Mouse (Mus musculus): ENCODE measurements around the gene Fkbp1b. TPM values are rescaled to one million over a fixed set of nuclear protein-coding genes. Genes with fewer than 3 reads are reported as not detected.
"Not testable (repeated sequence)": the region's sequence is repeated elsewhere in the genome, so short reads cannot be mapped to it uniquely, and the experiment has no call there.

Gene Fkbp1b
- total RNA-seq, 1 experiment from 2014 or later, result 8.9 TPM

GRCm38 (mm10) chr12:4843741-4844140, 2.4 kb upstream of the Fkbp1b start:
- DNase-seq, result peak; percentile 52

- DNase-seq, result peak; percentile 94
Observed at GRCm38 (mm10) chr12:4842890-4843597, 1.7 kb upstream of the Fkbp1b start, which contains the start of gene Wdcp. Gene Wdcp (plus strand): TSS chr12:4843303.

GRCm38 (mm10) chr12:4842456-4842855, 1.1 kb upstream of the Fkbp1b start:
- DNase-seq, result no peak

GRCm38 (mm10) chr12:4840741-4841140, 650 bp downstream of the Fkbp1b start:
- DNase-seq, result no peak

- DNase-seq, result no peak
Observed at GRCm38 (mm10) chr12:4840010-4840409, 1.4 kb downstream of the Fkbp1b start.

GRCm38 (mm10) chr12:4836959-4837358, 4.4 kb downstream of the Fkbp1b start:
- peak; percentile 49 for DNase-seq

GRCm38 (mm10) chr12:4827256-4827655, 14.1 kb downstream of the Fkbp1b start:
- no peak for DNase-seq

- peak; percentile 100 for DNase-seq
Observed at GRCm38 (mm10) chr12:4817361-4818101, 23.9 kb downstream of the Fkbp1b start, which contains the start of gene Sf3b6. Gene Sf3b6 (plus strand): TSS chr12:4817544.

- DNase-seq, result no peak
Observed at GRCm38 (mm10) chr12:4816680-4817360, 24.6 kb downstream of the Fkbp1b start.

- DNase-seq, result no peak
Observed at GRCm38 (mm10) chr12:4813636-4814035, 27.8 kb downstream of the Fkbp1b start.

- no peak for DNase-seq
Observed at GRCm38 (mm10) chr12:4811705-4812104, 29.7 kb downstream of the Fkbp1b start.

GRCm38 (mm10) chr12:4811036-4811435, 30.4 kb downstream of the Fkbp1b start:
- DNase-seq, result no peak

GRCm38 (mm10) chr12:4797471-4797870, 43.9 kb downstream of the Fkbp1b start:
- DNase-seq, result not testable (repeated sequence)

GRCm38 (mm10) chr12:4793718-4794117, 47.7 kb downstream of the Fkbp1b start:
- peak; percentile 37 for DNase-seq

- not testable (repeated sequence) for DNase-seq
Observed at GRCm38 (mm10) chr12:4788128-4788527, 53.3 kb downstream of the Fkbp1b start.

GRCm38 (mm10) chr12:4784466-4784865, 56.9 kb downstream of the Fkbp1b start:
- no peak for DNase-seq

- DNase-seq, result no peak
Observed at GRCm38 (mm10) chr12:4783598-4783997, 57.8 kb downstream of the Fkbp1b start.

Other genes with a start within 250 kb of the Fkbp1b start
- gene Itsn2, start 249.0 kb downstream of the Fkbp1b start, total RNA-seq (2021), result 47.8 and 61.2 TPM in 2 replicates
- not detected in 2 replicates for gene Gm3625, start 248.7 kb downstream of the Fkbp1b start, total RNA-seq (2021)
- gene Fam228a, start 103.2 kb downstream of the Fkbp1b start, total RNA-seq (2021), result 0.30 and 0.86 TPM in 2 replicates
- gene Pfn4, start 72.6 kb downstream of the Fkbp1b start, total RNA-seq (2021), result 2.0 and 3.8 TPM in 2 replicates
- 7.9 and 10.2 TPM in 2 replicates for gene Fam228b, start 72.3 kb downstream of the Fkbp1b start, total RNA-seq (2021)
- gene Sf3b6, start 24.0 kb downstream of the Fkbp1b start, total RNA-seq (2021), result 106 and 114 TPM in 2 replicates
- 9.9 and 10.0 TPM in 2 replicates for gene Wdcp, start 1.7 kb upstream of the Fkbp1b start, total RNA-seq (2021)
- 1.6 and 3.3 TPM in 2 replicates for gene Mfsd2b, start 32.8 kb upstream of the Fkbp1b start, total RNA-seq (2021)
- gene Ubxn2a, start 66.1 kb upstream of the Fkbp1b start, total RNA-seq (2021), result 37.4 and 39.4 TPM in 2 replicates
- gene Atad2b, start 75.8 kb upstream of the Fkbp1b start, total RNA-seq (2021), result 30.6 and 34.9 TPM in 2 replicates

Data from adrenal gland, postnatal 14 days (tissue).